In the genomic region with DNA sequence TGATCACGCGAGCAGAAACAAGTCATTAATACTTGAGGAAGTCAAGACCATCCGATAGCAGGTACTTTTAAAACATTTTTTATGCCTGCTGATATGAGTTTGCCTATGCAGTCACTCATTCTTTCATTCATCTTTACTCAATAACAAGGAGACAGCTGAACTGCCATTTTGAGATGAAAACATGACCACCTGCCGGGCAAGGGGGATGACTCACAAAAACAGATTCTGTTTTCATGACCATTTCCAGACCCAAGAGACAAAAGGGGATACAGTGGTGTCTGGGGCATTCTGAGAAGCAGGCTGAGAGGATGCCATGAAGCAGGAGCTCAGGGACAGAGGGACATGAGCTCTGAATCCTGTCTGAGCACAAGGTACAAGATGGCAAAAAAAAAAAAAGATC, we compare ENCODE assay signal across 12 mouse cellular contexts.
DNase-seq lines count a peak whose midpoint lies in the region.
"Had no signal": no experiment of that assay in that cellular context is flagged by ENCODE, and none has a peak within 500 bp of the region (broad histone marks: within the 10 kb centered on the region; RNA-seq: fewer than 3 reads in every experiment).

No protein-coding gene starts in this region.

- peak; percentile 77 for DNase-seq in Muller cell, postnatal 12 days (ENCODE audit: inconsistent ontology term)
- DNase-seq in thymus, postnatal 25 days = no peak
- DNase-seq: adrenal gland, adult 2 months; adrenal gland, adult 8-10 months; adrenal gland, postnatal 10 days; adrenal gland, postnatal 14 days; adrenal gland, postnatal 25 days; adrenal gland, postnatal 36 days; B cell, adult 2 months; cerebellum, adult 11 months; cerebellum, adult 11-12 months; cerebellum, adult 8-10 months had no signal
